Mouse (Mus musculus) kidney, postnatal 14 days (tissue): ENCODE measurements around the gene Rhox4a2.
"Not testable (repeated sequence)": the region's sequence is repeated elsewhere in the genome, so short reads cannot be mapped to it uniquely, and the experiment has no call there.

Experiments
- DNase-seq: peaks from one replicate; pipeline ENCODE4 v3.0.0; 2022; ENCODE audit warnings: mixed read lengths

Rhox4a2 gene

GRCm38 (mm10) chrX:37390548-37390947, at the start of gene Rhox4a2:
Rhox4a2 (plus strand) TSS chrX:37390848.
- DNase-seq: not testable (repeated sequence)

DNA sequence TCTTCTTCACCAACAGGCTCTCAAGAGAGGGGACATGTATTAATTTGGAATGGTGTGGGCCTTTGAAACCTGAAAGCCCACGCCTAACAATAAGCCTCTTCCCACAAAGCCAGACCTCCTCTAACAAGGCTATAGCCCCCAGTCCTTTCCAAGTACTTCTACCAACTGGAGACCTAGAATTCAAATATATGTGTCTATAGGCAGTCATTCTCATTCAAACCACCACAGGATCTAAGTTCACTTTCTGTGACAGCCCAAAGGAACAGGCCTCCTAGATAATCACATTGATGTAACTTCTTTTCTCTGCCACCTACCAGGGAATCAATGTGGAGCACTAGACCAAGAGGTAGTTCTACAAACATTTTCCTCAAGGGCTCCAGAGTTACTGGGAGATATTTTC, 10.9 kb upstream of the Rhox4a2 start, which contains the start of gene Rhox3a2:
TSS of gene Rhox3a2 (plus strand) at position 301 of the 400 bp plus-strand sequence.
- not testable (repeated sequence) for DNase-seq

DNA sequence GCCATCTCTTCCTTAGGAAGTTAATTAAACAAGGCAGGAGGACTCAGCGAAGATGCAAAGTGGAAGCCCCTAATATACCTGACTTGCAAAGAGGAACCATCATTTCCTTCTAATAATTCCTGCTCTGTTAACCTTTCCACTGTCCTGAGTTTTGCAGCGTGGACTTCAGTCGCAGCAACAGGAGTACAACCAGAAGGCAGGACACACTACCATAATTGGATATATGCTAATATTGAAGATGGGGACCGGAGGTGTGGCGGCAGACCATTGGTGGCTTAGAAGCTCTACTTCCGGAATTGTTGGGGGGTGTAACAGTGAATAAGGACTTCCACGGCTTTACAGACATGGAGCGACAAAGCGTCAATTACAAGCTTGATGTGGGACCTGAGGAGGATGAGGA, 21.1 kb downstream of the Rhox4a2 start, which contains the start of gene Rhox2b:
TSS of gene Rhox2b (plus strand) at position 301 of the 400 bp plus-strand sequence.
- not testable (repeated sequence) for DNase-seq

DNA sequence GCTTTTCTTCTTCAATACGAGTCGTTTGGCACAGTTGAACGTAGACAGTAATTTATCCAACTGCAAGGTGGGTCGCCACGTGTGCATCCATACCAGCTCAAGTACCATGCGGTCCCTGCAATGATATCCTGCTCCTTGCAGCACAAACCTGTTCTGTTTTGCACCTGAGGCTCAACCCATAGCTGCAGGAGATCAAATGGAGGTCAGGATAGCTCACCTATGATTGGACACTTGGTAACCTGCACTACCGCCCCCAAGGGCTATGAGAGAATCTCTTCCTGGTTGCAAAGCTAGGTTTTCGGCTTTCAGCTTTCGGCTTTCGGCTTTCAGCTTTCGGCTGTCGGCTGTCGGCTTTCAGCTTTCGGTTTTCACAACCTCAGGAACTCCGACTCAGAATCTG, 41.5 kb downstream of the Rhox4a2 start, which contains the start of gene Rhox4b:
TSS of gene Rhox4b (plus strand) at position 301 of the 400 bp plus-strand sequence.
- not testable (repeated sequence) for DNase-seq
